Mouse (Mus musculus) liver, embryonic 16.5 days (tissue): ENCODE results near the gene Ckap2l. TPM values are rescaled to one million over a fixed set of nuclear protein-coding genes. Genes with fewer than 3 reads are reported as not detected.
A peak's percentile ranks its signal among the peaks of the same experiment; 100 is the strongest.

ENCODE experiments used
- ATAC-seq: fragments of 200-750 bp; cut with Nextera tagmentation; 2 replicates; pipeline ENCODE4 v1.8.0; 2017; ENCODE audit warnings: low read depth, mild to moderate bottlenecking, moderate number of reproducible peaks, moderate library complexity
- H3K27ac ChIP-seq: fragments of 300-500 bp; sonication (generic); 2 replicates; pipeline ENCODE4 v1.5.1; 2014; ENCODE audit warnings: mild to moderate bottlenecking, low read length
- H3K27me3 ChIP-seq: fragments of 300-500 bp; sonication (generic); 2 replicates; pipeline ENCODE4 v1.6.1; 2014; ENCODE audit warnings: low read depth, low read length, mixed read lengths; ENCODE audit not compliant: control insufficient read depth, insufficient read depth
- H3K36me3 ChIP-seq: fragments of 300-500 bp; sonication (generic); 2 replicates; pipeline ENCODE4 v1.6.1; 2014; ENCODE audit warnings: mild to moderate bottlenecking; ENCODE audit not compliant: control insufficient read depth, insufficient read depth
- H3K4me1 ChIP-seq: fragments of 300-500 bp; sonication (generic); 2 replicates; pipeline ENCODE4 v1.6.1; 2014; ENCODE audit warnings: low read depth, low read length, mixed read lengths; ENCODE audit not compliant: control insufficient read depth
- H3K4me2 ChIP-seq: fragments of 300-500 bp; sonication (generic); 2 replicates; pipeline ENCODE4 v1.6.1; 2014; ENCODE audit warnings: low read depth, low read length, mixed read lengths
- H3K4me3 ChIP-seq: fragments of 300-500 bp; sonication (generic); 2 replicates; pipeline ENCODE4 v1.5.1; 2014; ENCODE audit warnings: low read depth, mild to moderate bottlenecking, low read length
- H3K9ac ChIP-seq: fragments of 300-500 bp; sonication (generic); 2 replicates; pipeline ENCODE4 v1.6.1; 2014; ENCODE audit warnings: low read depth, low read length
- H3K9me3 ChIP-seq: fragments of 300-500 bp; sonication (generic); replicated peaks from 2 replicates; pipeline ENCODE4 v1.6.1; 2016; ENCODE audit warnings: low read length; ENCODE audit not compliant: control insufficient read depth
- WGBS: fragments of 180-500 bp; shearing (Covaris S2); extraction: QIAGEN DNeasy Blood & Tissue Kit; methylation state at CpG from one replicate; pipeline ENCODE4 v1.1.7; 2014; ENCODE audit not compliant: insufficient replicate concordance; 5-methylcytosine and 5-hydroxymethylcytosine counted together
- polyA plus RNA-seq: library from polyadenylated mRNA; unstranded; fragments of >200 nt; fragmentation: Nextera tagmentation; extraction: Ambion mirVana; gene quantifications from 2 replicates; pipeline ENCODE4 v1.2.1, GENCODE M21; 2015

Ckap2l gene
- polyA plus RNA-seq, 1 experiment from 2014 or later: 27.2 TPM

DNA sequence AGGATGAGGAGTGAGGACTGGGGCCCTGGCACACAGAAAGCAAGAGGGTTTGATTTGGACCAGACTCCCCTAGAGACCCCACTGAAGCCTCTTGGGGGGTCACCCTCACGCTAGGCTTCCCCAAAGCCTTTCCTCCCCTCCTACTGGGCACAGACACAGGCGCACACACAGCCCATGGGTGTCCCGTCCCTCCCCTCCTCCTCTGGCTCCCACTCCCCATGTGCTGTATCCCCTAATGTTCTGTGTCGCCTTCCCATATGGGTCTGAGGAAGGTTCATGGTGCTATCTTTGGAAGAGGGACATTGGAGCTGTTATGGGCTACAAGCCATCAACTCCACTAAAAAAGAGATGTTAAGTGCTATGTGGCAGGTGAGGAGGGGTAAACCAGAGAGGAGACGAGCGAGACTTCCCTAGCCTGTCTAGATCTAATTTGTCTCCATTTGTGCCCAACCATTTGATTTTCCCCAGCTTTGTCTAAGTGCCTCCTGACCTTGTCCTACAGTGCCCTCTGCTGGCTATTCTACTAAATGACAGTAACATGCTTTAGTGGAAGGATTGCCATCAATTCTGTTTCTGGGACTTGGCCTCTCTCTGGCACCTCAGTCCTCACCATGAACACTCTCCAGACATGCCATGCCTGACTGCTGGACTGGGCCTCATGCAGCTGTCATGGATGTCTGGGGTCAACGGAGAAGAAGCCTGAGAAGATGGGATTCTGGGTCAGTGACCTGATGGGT is 38.4 kb downstream of the Ckap2l start:
- H3K9me3 ChIP-seq: no peaks in the 10 kb centered on the region
- peak overlapping the region; percentile 11; the same call in 1 of the 2 replicates for H3K9ac ChIP-seq
- no peak overlapping the region for H3K4me2 ChIP-seq
- WGBS: 38% methylated on average over 7 of the region's 7 CpGs
- H3K36me3 ChIP-seq: no peaks in the 10 kb centered on the region
- H3K27me3 ChIP-seq: no peaks in the 10 kb centered on the region
- no peak overlapping the region for H3K4me3 ChIP-seq
- no peak overlapping the region for H3K27ac ChIP-seq
- H3K4me1 ChIP-seq: peaks cover 29% of the 10 kb centered on the region
- ATAC-seq: peak; percentile 37

- no peak for ATAC-seq
- Histone ChIP-seq H3K9ac (peak overlapping the region; percentile 11; the same call in 1 of the 2 replicates), H3K36me3 (no peaks in the 10 kb centered on the region), H3K27ac (no peak overlapping the region), H3K4me3 (no peak overlapping the region), H3K4me1 (peaks cover 26% of the 10 kb centered on the region), H3K9me3 (no peaks in the 10 kb centered on the region), H3K4me2 (no peak overlapping the region), H3K27me3 (no peaks in the 10 kb centered on the region)
- 80% methylated on average over 3 of the region's 3 CpGs for WGBS
Measured at GRCm38 (mm10) chr2:129258056-129258455, 39.0 kb downstream of the Ckap2l start.

DNA sequence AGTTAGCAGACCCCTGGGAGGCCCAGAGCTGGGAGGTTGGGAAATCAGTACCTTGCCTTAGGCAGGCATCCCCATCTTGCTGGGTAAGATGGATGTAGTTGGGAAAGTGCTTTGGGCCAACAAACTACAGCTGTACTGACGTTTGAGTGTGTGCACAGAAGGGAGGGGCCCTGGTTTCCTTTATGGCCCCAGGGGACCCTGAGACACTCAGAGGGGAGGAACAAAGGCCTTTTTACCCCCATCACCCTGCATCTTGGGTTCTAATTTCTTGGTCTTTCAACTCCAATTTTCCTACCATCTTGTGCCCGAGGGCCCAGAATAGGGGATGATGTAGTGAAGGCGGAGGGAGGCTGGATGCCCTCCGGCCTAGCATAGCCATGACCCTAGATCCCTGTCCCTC is 41.0 kb downstream of the Ckap2l start:
- Histone ChIP-seq H3K9ac (peak overlapping the region; percentile 22; the same call in 1 of the 2 replicates), H3K27ac (no peak overlapping the region), H3K4me3 (no peak overlapping the region), H3K4me1 (peaks cover 16% of the 10 kb centered on the region), H3K9me3 (no peaks in the 10 kb centered on the region), H3K27me3 (no peaks in the 10 kb centered on the region), H3K4me2 (no peak overlapping the region), H3K36me3 (no peaks in the 10 kb centered on the region)
- no peak for ATAC-seq
- 64% methylated on average over 4 of the region's 4 CpGs for WGBS

DNA sequence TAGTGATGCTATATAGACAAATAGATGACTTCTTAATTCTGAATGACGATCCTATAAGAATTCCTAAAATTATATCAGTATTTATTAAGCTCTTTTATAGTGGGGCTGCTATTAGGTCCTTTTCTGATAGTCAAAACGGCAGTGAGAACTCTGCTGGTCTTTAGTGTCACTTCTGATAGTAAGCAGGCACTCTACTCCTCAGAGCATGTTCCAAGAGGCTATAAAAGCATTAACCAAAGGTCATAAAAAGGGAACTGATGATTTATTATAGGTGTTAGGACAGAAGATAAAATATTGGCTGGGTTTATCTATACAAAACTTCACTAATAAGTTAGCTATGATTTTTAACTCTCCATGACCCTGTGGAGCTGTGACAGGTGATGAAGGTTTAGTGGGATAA is 42.9 kb downstream of the Ckap2l start:
- no peak overlapping the region for H3K9ac ChIP-seq
- H3K4me3 ChIP-seq: no peak overlapping the region
- no peak overlapping the region for H3K27ac ChIP-seq
- no peaks in the 10 kb centered on the region for H3K27me3 ChIP-seq
- no peak for ATAC-seq
- 66% methylated on average over 2 of the region's 2 CpGs for WGBS
- no peaks in the 10 kb centered on the region for H3K9me3 ChIP-seq
- no peak overlapping the region for H3K4me2 ChIP-seq
- H3K36me3 ChIP-seq: no peaks in the 10 kb centered on the region
- H3K4me1 ChIP-seq: peaks cover 16% of the 10 kb centered on the region

DNA sequence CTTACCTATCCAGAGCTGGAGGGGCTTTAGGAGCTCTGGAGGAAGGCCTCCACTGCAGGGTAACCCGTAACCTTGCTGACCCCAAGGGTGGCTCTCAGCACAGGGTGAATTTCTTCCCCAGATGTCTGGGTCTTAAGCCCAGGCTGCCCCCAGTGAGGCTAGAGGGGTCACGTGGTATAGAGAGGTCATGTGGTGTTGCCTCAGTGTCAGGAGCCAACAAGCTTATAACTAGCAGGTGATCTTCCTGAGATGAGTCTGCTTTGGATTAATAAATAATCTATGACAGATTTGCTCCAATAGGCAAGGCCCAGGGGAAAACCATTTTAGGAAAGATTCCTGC is 43.4 kb downstream of the Ckap2l start:
- Histone ChIP-seq H3K4me2 (no peak overlapping the region), H3K36me3 (no peaks in the 10 kb centered on the region), H3K9me3 (no peaks in the 10 kb centered on the region), H3K27ac (no peak overlapping the region), H3K4me1 (peaks cover 15% of the 10 kb centered on the region), H3K9ac (no peak overlapping the region), H3K4me3 (no peak overlapping the region), H3K27me3 (no peaks in the 10 kb centered on the region)
- WGBS: 67% methylated on average over 2 of the region's 2 CpGs
- no peak for ATAC-seq

DNA sequence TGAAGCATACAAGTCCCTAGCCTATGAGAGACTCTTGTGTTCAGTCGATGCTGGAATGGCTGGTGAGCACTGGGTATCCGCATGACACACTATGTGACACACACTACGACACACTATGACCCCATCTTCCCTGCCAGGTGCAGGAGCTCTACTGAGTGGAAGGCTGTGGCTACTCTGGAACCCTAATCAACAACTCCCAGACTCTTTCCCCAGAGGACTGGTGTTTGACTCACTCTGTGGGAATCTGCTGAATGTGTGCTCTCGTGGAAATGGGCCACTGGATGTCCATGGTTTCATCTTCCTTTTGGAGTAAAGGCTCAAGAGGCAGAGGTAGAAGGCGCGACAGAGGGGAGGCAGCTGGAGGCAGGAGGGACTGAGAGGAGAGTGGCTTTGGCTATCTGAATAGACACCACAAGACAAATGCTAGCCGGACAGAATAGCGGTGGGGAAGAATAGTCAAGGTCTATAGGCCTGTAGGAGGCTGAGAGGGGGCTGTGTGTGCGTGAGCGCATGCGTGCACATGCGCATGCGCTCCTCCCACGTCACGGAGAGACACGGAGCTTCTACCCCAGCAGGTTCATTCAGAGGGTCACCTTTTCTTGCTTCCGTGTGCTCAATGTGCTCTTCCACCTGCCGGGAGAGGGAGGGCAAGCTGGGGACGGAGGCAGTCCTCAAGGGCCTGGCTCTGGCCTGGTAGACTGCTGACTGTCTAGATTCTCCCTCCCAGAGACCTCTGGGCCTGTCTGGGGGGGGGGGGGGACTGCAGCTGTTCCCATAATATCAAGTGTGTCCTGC is 44.0 kb downstream of the Ckap2l start:
- H3K27me3 ChIP-seq: no peaks in the 10 kb centered on the region
- no peak overlapping the region for H3K4me2 ChIP-seq
- H3K4me1 ChIP-seq: peaks cover 10% of the 10 kb centered on the region
- no peaks in the 10 kb centered on the region for H3K36me3 ChIP-seq
- no peak overlapping the region for H3K4me3 ChIP-seq
- no peak overlapping the region for H3K27ac ChIP-seq
- no peak overlapping the region for H3K9ac ChIP-seq
- 82% methylated on average over 19 of the region's 19 CpGs for WGBS
- H3K9me3 ChIP-seq: no peaks in the 10 kb centered on the region
- ATAC-seq: no peak

- H3K27me3 ChIP-seq: no peaks in the 10 kb centered on the region
- no peaks in the 10 kb centered on the region for H3K36me3 ChIP-seq
- H3K27ac ChIP-seq: no peak overlapping the region
- no peak overlapping the region for H3K9ac ChIP-seq
- no peaks in the 10 kb centered on the region; the same call in 1 of the 2 replicates for H3K4me1 ChIP-seq
- 52% methylated on average over 1 of the region's 1 CpGs for WGBS
- no peaks in the 10 kb centered on the region for H3K9me3 ChIP-seq
- ATAC-seq: no peak
- no peak overlapping the region for H3K4me2 ChIP-seq
- no peak overlapping the region for H3K4me3 ChIP-seq
Measured at GRCm38 (mm10) chr2:129249321-129249720, 47.7 kb downstream of the Ckap2l start.

DNA sequence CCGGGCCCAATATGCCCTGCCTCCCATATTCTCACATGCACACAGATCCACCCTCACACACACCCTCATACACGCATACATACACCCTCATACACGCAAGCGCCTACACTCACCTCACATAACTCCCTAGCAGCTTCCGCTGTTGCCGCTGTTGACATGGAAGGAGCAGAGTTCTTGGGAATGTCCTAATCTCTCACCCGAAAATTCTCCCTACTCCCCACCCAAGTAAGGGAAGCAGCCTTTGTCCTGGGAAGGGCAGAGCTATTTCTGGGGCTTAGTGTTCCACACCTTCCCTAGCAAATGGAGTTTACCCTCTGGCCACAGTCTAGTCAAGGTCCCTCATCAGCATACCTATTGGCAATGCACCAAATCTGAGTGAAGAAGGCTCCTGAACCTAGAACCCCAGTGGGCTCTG is 49.3 kb downstream of the Ckap2l start:
- peaks cover 14% of the 10 kb centered on the region for H3K4me1 ChIP-seq
- ATAC-seq: no peak
- H3K27ac ChIP-seq: no peak overlapping the region
- no peak overlapping the region for H3K4me2 ChIP-seq
- H3K9me3 ChIP-seq: no peaks in the 10 kb centered on the region
- no peaks in the 10 kb centered on the region for H3K36me3 ChIP-seq
- no peaks in the 10 kb centered on the region for H3K27me3 ChIP-seq
- 82% methylated on average over 7 of the region's 7 CpGs for WGBS
- no peak overlapping the region for H3K4me3 ChIP-seq
- H3K9ac ChIP-seq: no peak overlapping the region

- no peak overlapping the region for H3K4me2 ChIP-seq
- H3K9me3 ChIP-seq: no peaks in the 10 kb centered on the region
- H3K9ac ChIP-seq: no peak overlapping the region
- H3K36me3 ChIP-seq: no peaks in the 10 kb centered on the region
- 83% methylated on average over 12 of the region's 12 CpGs for WGBS
- no peak overlapping the region for H3K27ac ChIP-seq
- H3K4me3 ChIP-seq: no peak overlapping the region
- peaks cover 22% of the 10 kb centered on the region for H3K4me1 ChIP-seq
- H3K27me3 ChIP-seq: no peaks in the 10 kb centered on the region
- ATAC-seq: no peak
Measured at GRCm38 (mm10) chr2:129246924-129247323, 50.1 kb downstream of the Ckap2l start.
